Mouse (Mus musculus) layer of hippocampus, postnatal 10 days (tissue): ENCODE results near the gene Esp4. TPM values are rescaled to one million over a fixed set of nuclear protein-coding genes. Genes with fewer than 3 reads are reported as not detected.
"Not testable (repeated sequence)": the region's sequence is repeated elsewhere in the genome, so short reads cannot be mapped to it uniquely, and the experiment has no call there.

Source experiments
- DNase-seq, 2 experiments: peaks; one replicate each; pipeline ENCODE4 v3.0.0; 2021; ENCODE audit warnings: low spot score in 2 of 2
- long read RNA-seq: library from polyadenylated mRNA; stranded (forward); transcript quantifications from one replicate; pipeline ENCODE4 v2.0.0, GENCODE M21; 2023
- total RNA-seq, 2 experiments: library from RNA; stranded (reverse); gene quantifications; 2 replicates each; pipeline ENCODE4 v1.2.3; 2021

Esp4 gene
- not detected for total RNA-seq
- long read RNA-seq, result 0 reads

DNA sequence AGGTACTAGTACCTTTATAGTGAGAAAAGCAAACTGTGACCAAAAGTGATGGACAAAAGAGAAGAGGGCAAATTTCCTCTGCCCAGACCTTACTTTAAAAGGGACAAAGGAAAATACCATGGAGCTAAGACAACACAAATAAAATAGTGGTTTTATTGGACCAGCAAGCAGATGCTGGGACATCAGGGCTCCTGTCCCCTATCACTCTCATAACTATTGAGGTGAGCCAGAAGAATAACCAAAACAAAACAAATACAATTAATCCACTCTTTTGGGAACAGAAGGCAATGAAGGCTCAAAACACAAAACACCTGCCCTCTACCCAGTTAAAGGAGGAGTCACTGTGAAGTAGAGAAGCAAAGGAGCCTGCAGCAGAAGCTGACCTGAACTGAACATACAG lies at the start of gene Esp4:
TSS of gene Esp4 (plus strand) at position 301 of the 400 bp plus-strand sequence.
- no peak for DNase-seq

DNA sequence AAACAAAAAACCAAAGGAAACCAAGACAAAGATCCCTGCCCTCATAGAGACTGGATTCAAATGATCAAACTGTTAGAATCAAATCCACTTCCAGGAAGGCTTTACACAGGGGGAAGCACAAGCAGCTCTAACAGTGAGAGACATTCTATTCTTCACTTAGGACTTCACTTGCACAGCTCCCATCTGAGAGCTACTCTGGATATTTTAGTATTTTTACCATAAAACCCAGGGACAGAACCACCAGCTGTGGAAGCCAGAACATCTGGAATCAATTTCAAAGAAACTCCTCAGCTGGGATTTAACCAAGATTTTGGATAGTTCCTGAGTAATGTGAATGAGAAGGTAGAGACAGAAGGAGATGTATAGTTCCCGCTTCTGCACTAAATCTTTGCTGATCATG lies 44.9 kb upstream of the Esp4 start:
- DNase-seq, result no peak

DNA sequence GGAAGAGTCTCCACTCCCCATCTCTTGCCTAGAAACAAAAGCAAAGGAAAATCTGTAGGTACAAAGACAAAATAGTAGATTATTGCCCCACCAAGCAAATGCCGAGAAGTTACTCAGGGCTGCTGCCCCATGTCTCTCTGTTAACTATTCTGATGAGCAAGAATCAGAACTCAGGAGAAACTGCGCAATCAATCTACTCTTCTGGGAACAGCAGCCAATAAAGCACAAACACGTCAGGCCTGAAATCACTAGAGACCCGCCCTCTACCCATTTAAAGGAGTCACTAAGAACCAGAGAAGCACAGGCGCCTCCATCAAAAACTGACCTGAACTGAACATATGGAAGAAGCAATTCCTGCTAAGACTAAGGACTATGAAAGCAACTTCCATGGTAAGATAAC lies 37.2 kb upstream of the Esp4 start, which contains the start of gene Esp6:
TSS of gene Esp6 (plus strand) at position 301 of the 400 bp plus-strand sequence.
- no peak for DNase-seq

DNA sequence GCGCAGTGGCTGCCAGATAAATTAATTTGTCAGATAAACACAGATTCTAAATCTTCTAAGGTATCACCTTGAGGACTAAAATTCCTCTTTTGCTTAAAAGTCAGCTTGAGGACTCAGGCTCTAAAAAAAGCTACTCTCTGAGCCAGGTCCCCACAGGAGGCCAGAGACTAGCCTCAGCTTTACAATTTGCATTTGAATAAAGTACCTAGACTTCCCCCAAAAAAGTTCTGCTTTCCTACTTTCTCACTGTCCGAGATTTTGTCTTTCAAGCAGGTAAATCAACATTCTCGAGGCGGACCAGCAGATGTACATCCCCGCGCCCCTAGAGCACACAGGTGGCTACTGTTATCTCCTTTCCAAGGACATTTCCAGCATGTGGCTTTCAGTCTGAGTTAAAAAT lies 14.5 kb upstream of the Esp4 start:
- not testable (repeated sequence) for DNase-seq

DNA sequence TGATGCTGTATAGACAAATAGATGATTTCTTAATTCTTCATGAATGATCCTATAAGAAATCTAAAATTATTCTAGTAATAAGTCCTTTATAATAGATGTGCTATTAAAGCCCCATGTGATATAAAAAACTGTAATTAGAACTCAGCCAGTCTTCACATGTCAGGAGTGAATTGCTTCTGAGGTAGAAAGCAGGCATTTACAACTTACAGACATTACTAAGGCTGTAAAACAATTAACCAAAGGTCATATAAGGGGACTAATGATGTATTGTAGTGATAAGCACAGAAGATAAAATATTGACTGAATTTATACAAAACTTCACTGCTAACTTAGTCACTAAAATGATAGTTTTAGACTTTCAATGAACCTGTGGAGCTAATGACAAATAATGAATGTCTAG lies 7.1 kb upstream of the Esp4 start:
- no peak for DNase-seq

DNA sequence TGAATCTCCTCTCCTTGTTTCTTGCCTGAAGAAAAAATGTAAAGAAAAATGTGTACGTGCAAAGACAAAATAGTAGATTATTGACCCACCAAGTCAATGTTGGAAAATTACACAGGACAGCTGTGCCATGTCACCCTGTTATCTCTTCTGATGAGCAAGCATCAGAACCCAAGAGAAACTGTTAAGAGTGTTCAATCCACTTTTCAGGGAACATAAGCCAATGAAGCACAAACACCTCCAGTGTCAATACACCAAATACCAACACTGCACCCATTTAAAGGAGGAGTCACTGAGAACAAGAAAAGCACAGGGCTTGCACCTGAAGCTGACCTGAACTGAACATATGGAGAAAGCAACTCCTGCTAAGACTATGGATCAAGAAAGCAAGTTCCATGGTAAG lies 33.4 kb downstream of the Esp4 start, which contains the start of gene Esp3:
TSS of gene Esp3 (plus strand) at position 301 of the 400 bp plus-strand sequence.
- not testable (repeated sequence) for DNase-seq

Other genes with a start within 250 kb of the Esp4 start
- not detected for gene Esp8, start 78.6 kb upstream of the Esp4 start, total RNA-seq
- gene Esp6, start 37.1 kb upstream of the Esp4 start, total RNA-seq, result not detected
- not detected for gene Esp3, start 33.5 kb downstream of the Esp4 start, total RNA-seq
- gene Esp1, start 128.5 kb downstream of the Esp4 start, total RNA-seq, result not detected
- not detected for gene Crisp2, start 208.4 kb downstream of the Esp4 start, total RNA-seq
- not detected for gene Rhag, start 212.5 kb downstream of the Esp4 start, total RNA-seq